In the genomic region with DNA sequence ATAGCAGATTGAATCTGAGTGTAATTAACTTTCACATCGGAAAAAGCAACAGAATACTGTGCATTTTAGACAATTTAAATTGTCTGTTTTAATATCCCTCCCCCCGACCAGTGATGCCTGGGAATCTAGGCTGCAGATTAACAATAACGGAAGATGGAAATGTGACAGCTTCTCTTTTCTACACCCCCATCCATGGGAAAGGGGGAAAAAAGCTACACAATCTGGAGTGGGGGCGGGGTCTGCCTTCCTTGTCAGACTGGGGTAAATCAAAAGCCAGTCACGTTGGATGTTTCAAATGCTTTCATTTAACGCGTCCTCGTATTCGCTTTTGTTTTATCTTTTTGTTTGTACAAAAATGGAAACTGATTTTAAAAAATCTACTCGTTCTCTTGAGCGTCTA, we compare ENCODE assay signal across 7 mouse cellular contexts. TPM values are rescaled to one million over a fixed set of nuclear protein-coding genes. Genes with fewer than 3 reads are reported as not detected.
DNase-seq lines count a peak whose midpoint lies in the region; ATAC-seq lines count a peak whose summit lies in the region.

No protein-coding gene starts in this region.

- 2% methylated on average over 11 of the region's 11 CpGs for WGBS in hindbrain, embryonic 16.5 days
- WGBS in limb, embryonic 10.5 days, result 12% methylated on average over 11 of the region's 11 CpGs
- WGBS in neural tube, embryonic 12.5 days, result 3% methylated on average over 11 of the region's 11 CpGs

- peak overlapping the region; percentile 86 for H3K4me3 ChIP-seq in hindbrain, embryonic 16.5 days (ENCODE audit: low read length)
- H3K4me3 ChIP-seq in limb, embryonic 10.5 days, result peak overlapping the region; percentile 84
- H3K4me3 ChIP-seq in neural tube, embryonic 12.5 days, result peak overlapping the region; percentile 93

- peak overlapping the region; percentile 76 for H3K4me2 ChIP-seq in hindbrain, embryonic 16.5 days (ENCODE audit: low read length)
- peak overlapping the region; percentile 74 for H3K4me2 ChIP-seq in neural tube, embryonic 12.5 days (replicated peaks)

- DNase-seq in thymus, postnatal 25 days, result peak; percentile 3
- DNase-seq in thymus, postnatal 0 days (ENCODE audit: low spot score), result no peak
- peak; percentile 80 for DNase-seq in embryo, embryonic 11 days
- no peak for DNase-seq in limb, embryonic 10.5 days (ENCODE audit: low spot score)

- no peaks in the 10 kb centered on the region for H3K27me3 ChIP-seq in hindbrain, embryonic 16.5 days (replicated peaks; ENCODE audit: control insufficient read depth, insufficient read depth, low read length)
- H3K27me3 ChIP-seq in limb, embryonic 10.5 days (ENCODE audit: low read depth, poor library complexity, severe bottlenecking), result peaks cover 48% of the 10 kb centered on the region
- no peaks in the 10 kb centered on the region for H3K27me3 ChIP-seq in neural tube, embryonic 12.5 days (replicated peaks)

- peak overlapping the region; percentile 95 for H3K9ac ChIP-seq in hindbrain, embryonic 16.5 days (ENCODE audit: low read depth, low read length)
- peak overlapping the region; percentile 95 for H3K9ac ChIP-seq in neural tube, embryonic 12.5 days

- H3K36me3 ChIP-seq in hindbrain, embryonic 16.5 days (ENCODE audit: control insufficient read depth, insufficient read depth, low read length), result no peaks in the 10 kb centered on the region
- no peaks in the 10 kb centered on the region for H3K36me3 ChIP-seq in limb, embryonic 10.5 days
- no peaks in the 10 kb centered on the region for H3K36me3 ChIP-seq in neural tube, embryonic 12.5 days

- no peak overlapping the region; the same call in 1 of the 2 replicates for H3K27ac ChIP-seq in hindbrain, embryonic 16.5 days (ENCODE audit: low read depth, low read length)
- H3K27ac ChIP-seq in limb, embryonic 10.5 days, result no peak overlapping the region
- H3K27ac ChIP-seq in neural tube, embryonic 12.5 days, result no peak overlapping the region

- H3K4me1 ChIP-seq in hindbrain, embryonic 16.5 days (ENCODE audit: control insufficient read depth, insufficient read depth, low read depth, low read length), result peaks cover 8% of the 10 kb centered on the region
- peaks cover 16% of the 10 kb centered on the region for H3K4me1 ChIP-seq in limb, embryonic 10.5 days
- H3K4me1 ChIP-seq in neural tube, embryonic 12.5 days, result no peaks in the 10 kb centered on the region; the same call in 1 of the 2 replicates

- H3K9me3 ChIP-seq in hindbrain, embryonic 16.5 days (ENCODE audit: control insufficient read depth, low read length), result no peaks in the 10 kb centered on the region
- H3K9me3 ChIP-seq in limb, embryonic 10.5 days (replicated peaks), result no peaks in the 10 kb centered on the region
- H3K9me3 ChIP-seq in neural tube, embryonic 12.5 days, result no peaks in the 10 kb centered on the region

- ATAC-seq in hindbrain, embryonic 16.5 days, result no peak
- no peak for ATAC-seq in neural tube, embryonic 12.5 days (ENCODE audit: low FRiP score, low read depth)
- no peak for ATAC-seq in erythroid progenitor cell, adult 5-6 weeks (replicated peaks; ENCODE audit: low FRiP score, poor library complexity, severe bottlenecking)

RNA-seq across cellular contexts. Expression of gene Zswim5, which starts 1.3 kb away (rescaled TPM):
- polyA plus RNA-seq in thymus, postnatal 0 days (2015; fragmentation: Nextera tagmentation; extraction: Ambion mirVana), result 0.04 and 0.09 TPM in 2 replicates
- polyA plus RNA-seq in hindbrain, embryonic 16.5 days (2015; fragmentation: Nextera tagmentation; extraction: Ambion mirVana), result 4.1 and 4.8 TPM in 2 replicates
- polyA plus RNA-seq in limb, embryonic 10.5 days (2016; fragmentation: Nextera tagmentation; extraction: Ambion mirVana), result 0.59 and 0.68 TPM in 2 replicates
- polyA plus RNA-seq in neural tube, embryonic 12.5 days (2016; fragmentation: Nextera tagmentation; extraction: Ambion mirVana), result 10.2 and 10.4 TPM in 2 replicates
- not detected in 2 replicates for total RNA-seq in erythroid progenitor cell, adult 5-6 weeks (2015; ENCODE audit: low replicate concordance)
- not detected in 2 replicates for total RNA-seq in erythroid progenitor cell, adult 5-6 weeks (2017; ENCODE audit: low replicate concordance)

RNA-seq across cellular contexts. Expression of gene Hpdl, which starts 57.0 kb away (rescaled TPM):
- polyA plus RNA-seq in thymus, postnatal 0 days (2015; fragmentation: Nextera tagmentation; extraction: Ambion mirVana), result 0.22 and 0.49 TPM in 2 replicates
- 2.1 and 2.3 TPM in 2 replicates for polyA plus RNA-seq in hindbrain, embryonic 16.5 days (2015; fragmentation: Nextera tagmentation; extraction: Ambion mirVana)
- polyA plus RNA-seq in limb, embryonic 10.5 days (2016; fragmentation: Nextera tagmentation; extraction: Ambion mirVana), result 2.2 TPM in 2 replicates
- polyA plus RNA-seq in neural tube, embryonic 12.5 days (2016; fragmentation: Nextera tagmentation; extraction: Ambion mirVana), result 1.3 and 1.6 TPM in 2 replicates
- total RNA-seq in erythroid progenitor cell, adult 5-6 weeks (2015; ENCODE audit: low replicate concordance), result not detected in 2 replicates
- not detected in 2 replicates for total RNA-seq in erythroid progenitor cell, adult 5-6 weeks (2017; ENCODE audit: low replicate concordance)

Comparison
In these comparisons a context has a peak if more than half of its experiments do, and no peak if none do; other contexts are left out.
1. DNase-seq: peak in thymus, postnatal 25 days (single experiment) and embryo, embryonic 11 days (single experiment); none in thymus, postnatal 0 days (single experiment) and limb, embryonic 10.5 days (single experiment).
2. Peak in every context shown above with its lines, with median percentiles within 50 percentile points of each other: H3K4me3 ChIP-seq.